ENCODE assay signal across 13 mouse cellular contexts in the genomic region with DNA sequence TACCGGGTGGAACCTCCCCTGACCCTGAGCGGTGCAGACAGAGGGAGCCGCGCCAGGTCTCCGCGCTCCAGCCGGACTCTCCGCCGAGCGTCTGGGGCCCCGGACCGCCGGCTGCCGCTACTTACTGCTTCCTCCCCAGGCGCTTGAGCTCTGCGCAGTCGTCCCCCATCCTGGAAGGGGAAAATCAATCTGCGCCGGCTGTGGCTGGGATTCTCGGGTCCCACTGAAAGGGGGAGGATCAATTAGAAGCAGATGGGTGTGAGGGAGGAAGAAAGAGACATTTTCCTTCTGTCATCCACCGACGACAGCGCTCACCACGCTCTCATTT. TPM values are rescaled to one million over a fixed set of nuclear protein-coding genes. Genes with fewer than 3 reads are reported as not detected.
DNase-seq lines count a peak whose midpoint lies in the region; ATAC-seq and TF ChIP-seq lines count a peak whose summit lies in the region.
"Had no signal": no experiment of that assay in that cellular context is flagged by ENCODE, and none has a peak within 500 bp of the region (broad histone marks: within the 10 kb centered on the region; RNA-seq: fewer than 3 reads in every experiment).

No protein-coding gene starts in this region.

- no peak for ATAC-seq in heart, embryonic 12.5 days (ENCODE audit: insufficient number of reproducible peaks, low FRiP score)
- ATAC-seq in liver, embryonic 11.5 days (replicated peaks; ENCODE audit: low FRiP score): no peak
- no peak for ATAC-seq in heart, postnatal 0 days (ENCODE audit: insufficient read depth, low read depth)
- ATAC-seq in neural tube, embryonic 15.5 days (ENCODE audit: low FRiP score): no peak

- H3K9ac ChIP-seq in heart, embryonic 12.5 days: no peak overlapping the region
- H3K9ac ChIP-seq in liver, embryonic 11.5 days (ENCODE audit: low read depth, low read length): no peak overlapping the region
- no peak overlapping the region for H3K9ac ChIP-seq in heart, postnatal 0 days (replicated peaks; ENCODE audit: low read depth, low read length)
- no peak overlapping the region for H3K9ac ChIP-seq in neural tube, embryonic 15.5 days (replicated peaks)

- DNase-seq in heart, postnatal 25 days (ENCODE audit: low spot score): no peak
- DNase-seq in liver, embryonic 11.5 days (ENCODE audit: low spot score): no peak
- no peak for DNase-seq in liver
- no peak for DNase-seq in heart, postnatal 0 days (ENCODE audit: low spot score)
- DNase-seq in right cerebral cortex, adult 18-20 months: no peak
- DNase-seq in ovary, postnatal 10 days (ENCODE audit: low spot score): no peak
- DNase-seq: cerebellum, adult 18-20 months; kidney, adult 18-20 months had no signal

- no peaks in the 10 kb centered on the region for H3K9me3 ChIP-seq in heart, embryonic 12.5 days (replicated peaks)
- H3K9me3 ChIP-seq in liver, embryonic 11.5 days (ENCODE audit: control insufficient read depth, low read length): no peaks in the 10 kb centered on the region
- no peaks in the 10 kb centered on the region for H3K9me3 ChIP-seq in heart, postnatal 0 days (replicated peaks; ENCODE audit: control insufficient read depth, low read length)
- no peaks in the 10 kb centered on the region for H3K9me3 ChIP-seq in neural tube, embryonic 15.5 days (replicated peaks)

- peak overlapping the region; percentile 43 for H3K4me2 ChIP-seq in heart, embryonic 12.5 days
- peak overlapping the region; percentile 7; the same call in 1 of the 2 replicates for H3K4me2 ChIP-seq in liver, embryonic 11.5 days
- H3K4me2 ChIP-seq in heart, postnatal 0 days (ENCODE audit: low read depth, low read length): peak overlapping the region; percentile 56
- H3K4me2 ChIP-seq in neural tube, embryonic 15.5 days: peak overlapping the region; percentile 13; the same call in 1 of the 2 replicates

- no peak overlapping the region for H3K27ac ChIP-seq in heart, embryonic 12.5 days (ENCODE audit: poor library complexity, severe bottlenecking)
- H3K27ac ChIP-seq in liver, embryonic 11.5 days (ENCODE audit: low read depth, low read length): no peak overlapping the region
- H3K27ac ChIP-seq in heart, postnatal 0 days (ENCODE audit: low read depth): 0 out of 2 replicates have a peak overlapping the region, but pooled peaks have one; percentile 37
- H3K27ac ChIP-seq in neural tube, embryonic 15.5 days (replicated peaks): no peak overlapping the region

- H3K27me3 ChIP-seq in heart, embryonic 12.5 days (replicated peaks): peaks cover 98% of the 10 kb centered on the region
- H3K27me3 ChIP-seq in liver, embryonic 11.5 days (replicated peaks; ENCODE audit: control insufficient read depth, insufficient read depth, low read length): peaks cover 99% of the 10 kb centered on the region
- H3K27me3 ChIP-seq in heart, postnatal 0 days (ENCODE audit: control insufficient read depth, insufficient read depth, low read length): peaks cover 97% of the 10 kb centered on the region
- peaks cover 96% of the 10 kb centered on the region for H3K27me3 ChIP-seq in neural tube, embryonic 15.5 days (replicated peaks)

- TF ChIP-seq CTCF in heart, postnatal 0 days (IDR thresholded peaks at IDR 0.05; ENCODE audit: low read depth): no peak

- TF ChIP-seq EP300 in heart, postnatal 0 days (IDR thresholded peaks at IDR 0.05; ENCODE audit: low read depth): no peak

- peak overlapping the region; percentile 11 for H3K4me3 ChIP-seq in heart, embryonic 12.5 days
- H3K4me3 ChIP-seq in liver, embryonic 11.5 days (ENCODE audit: low read depth, low read length): no peak overlapping the region
- H3K4me3 ChIP-seq in heart, postnatal 0 days (ENCODE audit: low read depth, low read length): peak overlapping the region; percentile 38
- 0 out of 2 replicates have a peak overlapping the region, but pooled peaks have one; percentile 6 for H3K4me3 ChIP-seq in neural tube, embryonic 15.5 days (replicated peaks)

- intact Hi-C loops in heart, postnatal 25 days (cut with DNase I): loop anchor here (10.0 kb wide), 1 partner anchor 399 kb away; a partner anchor contains a TSS

- WGBS in heart, embryonic 12.5 days: 0% methylated on average over 24 of the region's 24 CpGs
- WGBS in liver, embryonic 11.5 days: under 1% methylated on average over 24 of the region's 24 CpGs
- WGBS in heart, postnatal 0 days: 1% methylated on average over 20 of the region's 24 CpGs
- 1% methylated on average over 22 of the region's 24 CpGs for WGBS in neural tube, embryonic 15.5 days

- H3K4me1 ChIP-seq in heart, embryonic 12.5 days (replicated peaks): peaks cover 33% of the 10 kb centered on the region
- peaks cover 3% of the 10 kb centered on the region for H3K4me1 ChIP-seq in liver, embryonic 11.5 days (replicated peaks; ENCODE audit: control insufficient read depth, insufficient read depth, low read length)
- H3K4me1 ChIP-seq in heart, postnatal 0 days (ENCODE audit: control insufficient read depth, insufficient read depth): no peaks in the 10 kb centered on the region
- H3K4me1 ChIP-seq in neural tube, embryonic 15.5 days: peaks cover 13% of the 10 kb centered on the region

- no peaks in the 10 kb centered on the region for H3K36me3 ChIP-seq in heart, embryonic 12.5 days
- no peaks in the 10 kb centered on the region for H3K36me3 ChIP-seq in liver, embryonic 11.5 days (ENCODE audit: control insufficient read depth, insufficient read depth, low read length)
- no peaks in the 10 kb centered on the region for H3K36me3 ChIP-seq in heart, postnatal 0 days (replicated peaks; ENCODE audit: control insufficient read depth, insufficient read depth, low read length)
- no peaks in the 10 kb centered on the region for H3K36me3 ChIP-seq in neural tube, embryonic 15.5 days

RNA-seq across cellular contexts. Expression of a gene that starts 3.5 kb away (rescaled TPM):
- polyA plus RNA-seq in heart, embryonic 12.5 days (2016; fragmentation: Nextera tagmentation; extraction: Ambion mirVana): 0.40 and 0.50 TPM in 2 replicates
- total RNA-seq in heart, postnatal 25 days (2021): not detected
- 0.29 and 0.32 TPM in 2 replicates for polyA plus RNA-seq in liver, embryonic 11.5 days (2014; fragmentation: Nextera tagmentation; extraction: Ambion mirVana)
- 0.34 and 1.3 TPM in 2 replicates for total RNA-seq in heart, postnatal 0 days (2014; rRNA removed; ENCODE audit: low replicate concordance)
- 0.31 and 0.33 TPM in 2 replicates for polyA plus RNA-seq in heart, postnatal 0 days (2015; fragmentation: Nextera tagmentation; extraction: Ambion mirVana)
- polyA plus RNA-seq in neural tube, embryonic 15.5 days (2015; fragmentation: Nextera tagmentation; extraction: Ambion mirVana): 0.14 and 0.26 TPM in 2 replicates
- total RNA-seq: adrenal gland, postnatal 4 days; left cerebral cortex, postnatal 36 days had no signal
- polyA plus RNA-seq: lung, embryonic 16.5 days had no signal
